Mouse (Mus musculus): ENCODE measurements around the gene Gm49450.
"Not testable (repeated sequence)": the region's sequence is repeated elsewhere in the genome, so short reads cannot be mapped to it uniquely, and the experiment has no call there.

Gm49450 gene

GRCm38 (mm10) chr15:98923031-98923537 is 30.3 kb downstream of the Gm49450 start:
- DNase-seq (ENCODE audit: low read depth) = no peak

DNA sequence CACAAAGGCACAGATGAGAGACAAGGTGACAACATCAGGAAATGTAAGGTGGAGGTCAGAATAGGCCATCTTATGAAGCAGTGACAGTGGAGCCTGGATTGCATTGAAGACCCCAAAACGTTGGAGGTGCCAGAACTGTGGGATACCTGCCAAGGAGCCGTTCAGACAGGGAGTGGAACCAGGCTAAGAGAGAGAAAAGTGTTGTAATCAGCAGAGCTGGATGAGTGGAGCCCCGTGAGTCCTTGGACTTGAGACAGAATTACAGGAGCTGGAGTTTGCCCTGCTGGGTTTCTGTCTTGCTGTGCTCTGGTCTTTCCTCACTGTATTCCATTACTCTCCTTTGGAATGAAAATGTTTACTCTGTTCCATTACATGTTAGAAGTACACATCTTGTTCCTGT is 30.8 kb downstream of the Gm49450 start:
- DNase-seq (ENCODE audit: low read depth) = no peak

DNA sequence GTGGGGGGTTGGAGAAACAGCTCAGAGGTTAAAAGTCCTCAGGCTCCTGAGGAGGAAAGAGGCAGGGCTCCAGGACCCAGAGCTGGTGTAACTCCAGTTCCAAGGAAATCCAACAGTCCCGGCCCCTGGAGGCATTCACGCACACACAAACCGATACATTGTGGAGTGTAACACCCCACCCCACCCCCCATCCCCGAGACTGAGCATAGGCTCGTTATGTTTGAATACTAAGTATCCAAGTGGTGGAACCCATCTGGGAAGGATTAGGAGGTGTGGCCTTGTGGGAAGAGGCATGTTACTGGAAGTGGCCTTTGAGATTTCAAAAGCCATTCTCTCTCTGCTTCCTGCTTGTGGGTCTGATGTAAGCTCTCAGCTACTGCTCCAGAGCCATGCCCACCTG is 31.8 kb downstream of the Gm49450 start:
- DNase-seq (ENCODE audit: low read depth) = no peak

DNA sequence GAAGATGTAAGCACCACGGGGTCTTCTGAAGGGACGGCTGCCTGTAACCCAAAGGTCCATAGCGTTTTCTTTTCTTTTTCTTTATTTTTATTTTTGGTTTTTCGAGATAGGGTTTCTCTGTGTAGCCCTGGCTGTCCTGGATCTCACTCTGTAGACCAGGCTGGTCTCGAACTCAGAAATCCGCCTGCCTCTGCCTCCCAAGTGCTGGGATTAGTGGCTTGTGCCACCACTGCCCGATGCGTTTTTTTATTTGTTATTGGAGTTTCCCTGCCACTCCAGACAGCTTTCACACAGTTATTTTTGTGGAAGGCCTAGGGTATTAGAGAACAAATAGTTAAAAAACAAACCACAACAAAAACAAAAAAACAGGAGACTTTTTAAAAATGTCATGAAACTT is 34.9 kb downstream of the Gm49450 start:
- not testable (repeated sequence) for DNase-seq (ENCODE audit: low read depth)

- DNase-seq (ENCODE audit: low read depth) = peak; percentile 98
These were observed 35.5 kb downstream of the Gm49450 start, which contains the start of gene Lmbr1l for GRCm38 (mm10) chr15:98917538-98918498. Lmbr1l (minus strand) TSS chr15:98918231.

DNA sequence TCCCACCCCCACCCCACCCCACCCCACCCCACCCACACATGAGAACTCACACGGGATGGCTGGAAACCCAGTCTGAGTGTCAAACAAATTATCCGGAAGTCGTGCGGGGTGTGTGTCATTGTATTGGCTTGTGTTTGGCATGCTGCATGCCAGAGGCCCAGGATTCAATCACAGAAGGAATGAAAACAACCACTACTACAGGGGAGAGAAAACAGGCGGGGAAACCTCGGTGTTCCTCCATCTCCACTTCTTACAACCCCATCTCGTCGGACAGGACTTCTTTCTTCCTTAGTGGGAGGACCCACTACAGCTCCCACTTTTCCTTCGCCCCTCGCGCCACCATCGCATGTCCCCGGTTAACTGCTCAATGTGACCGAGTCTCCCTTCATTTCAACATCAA is 36.3 kb downstream of the Gm49450 start:
- no peak for DNase-seq (ENCODE audit: low read depth)

GRCm38 (mm10) chr15:98916016-98916415 is 37.3 kb downstream of the Gm49450 start:
- no peak for DNase-seq (ENCODE audit: low read depth)

DNA sequence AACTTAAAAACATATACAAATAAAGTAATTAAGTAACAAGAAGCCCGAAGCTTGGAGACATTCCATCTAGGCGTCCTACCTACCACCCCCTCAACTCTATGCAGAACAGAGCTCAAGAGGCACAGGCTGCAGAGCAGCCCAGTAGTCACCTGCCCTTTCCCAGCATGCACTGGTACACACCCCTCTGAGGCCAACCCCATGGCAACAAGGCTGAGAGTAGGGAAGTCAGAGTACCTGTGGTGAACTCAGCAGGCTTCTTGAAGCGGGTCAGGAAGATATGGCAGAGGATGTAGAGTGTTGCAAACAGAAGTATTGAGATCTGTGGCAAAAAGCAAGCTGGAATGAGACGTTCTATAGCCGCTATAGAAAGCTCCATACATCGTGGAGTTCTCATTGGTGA is 38.4 kb downstream of the Gm49450 start:
- no peak for DNase-seq (ENCODE audit: low read depth)

- DNase-seq (ENCODE audit: low read depth) = no peak
These were observed 48.7 kb downstream of the Gm49450 start for GRCm38 (mm10) chr15:98904692-98905091.

DNA sequence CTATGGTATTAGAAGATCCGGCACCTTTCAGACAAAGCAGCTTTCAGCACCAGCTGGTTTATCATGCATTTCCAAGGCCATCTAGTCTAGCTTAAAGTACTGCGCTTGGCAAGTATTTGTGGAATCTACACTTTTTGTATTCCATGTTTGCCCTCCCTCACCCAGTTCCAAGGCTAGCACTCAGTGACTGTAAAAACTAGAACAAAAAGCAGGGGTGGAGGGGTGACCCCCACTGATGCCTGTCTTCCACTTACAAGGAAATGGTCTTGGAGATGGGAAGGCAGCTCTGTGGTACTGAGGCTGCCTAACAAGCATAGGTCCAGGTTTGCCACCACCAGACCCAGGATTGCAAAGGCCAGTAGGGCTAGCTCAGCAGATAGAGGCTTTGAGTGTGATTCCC is 50.8 kb downstream of the Gm49450 start:
- no peak for DNase-seq (ENCODE audit: low read depth)

GRCm38 (mm10) chr15:98901530-98901929 is 51.8 kb downstream of the Gm49450 start:
- no peak for DNase-seq (ENCODE audit: low read depth)

DNA sequence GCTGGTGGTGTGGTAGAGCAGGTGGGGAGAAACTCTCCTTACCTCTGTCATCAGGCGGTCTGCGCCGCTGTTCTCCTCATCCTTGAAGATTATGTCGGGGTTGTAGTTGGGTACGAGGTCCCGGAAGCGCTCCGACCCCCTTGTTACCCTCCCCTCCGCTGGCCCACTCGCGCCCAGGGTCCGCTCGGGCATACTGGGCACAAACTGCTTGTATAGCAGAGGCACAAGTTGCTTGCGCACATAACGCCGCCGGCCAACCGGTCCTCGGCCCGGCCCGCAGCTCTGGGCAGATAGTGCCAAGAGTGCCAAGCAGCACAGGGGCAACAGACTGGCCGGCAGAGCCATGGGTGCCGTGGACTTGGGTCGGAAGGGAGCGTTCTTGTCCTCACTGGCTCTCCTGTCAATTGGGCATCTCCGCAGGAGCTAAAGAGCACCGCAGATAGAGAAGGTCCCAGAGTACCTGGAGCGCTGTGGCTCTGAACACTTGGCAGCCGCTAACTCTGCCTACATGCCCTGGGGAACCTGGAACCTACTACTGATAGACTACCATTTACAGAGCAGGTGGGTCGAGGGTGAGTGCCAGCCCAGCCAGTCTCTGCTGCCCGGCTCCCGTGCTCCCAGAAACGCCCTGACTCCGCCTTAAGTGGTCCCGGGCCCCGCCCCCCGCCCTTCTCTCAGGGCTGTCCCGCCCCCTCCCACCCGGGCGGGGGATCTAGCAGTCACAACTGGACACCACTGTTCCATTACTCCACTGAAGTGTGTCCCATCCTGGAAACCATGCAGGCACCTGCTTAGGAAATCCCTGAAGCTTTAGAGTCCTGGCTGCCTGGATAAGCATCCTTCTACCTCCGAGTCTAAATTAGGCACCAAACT is 55.2 kb downstream of the Gm49450 start, which contains the start of gene Dhh:
Gene Dhh (minus strand): TSS at position 613 of the 873 bp plus-strand sequence.
- DNase-seq (ENCODE audit: low read depth) = no peak

DNA sequence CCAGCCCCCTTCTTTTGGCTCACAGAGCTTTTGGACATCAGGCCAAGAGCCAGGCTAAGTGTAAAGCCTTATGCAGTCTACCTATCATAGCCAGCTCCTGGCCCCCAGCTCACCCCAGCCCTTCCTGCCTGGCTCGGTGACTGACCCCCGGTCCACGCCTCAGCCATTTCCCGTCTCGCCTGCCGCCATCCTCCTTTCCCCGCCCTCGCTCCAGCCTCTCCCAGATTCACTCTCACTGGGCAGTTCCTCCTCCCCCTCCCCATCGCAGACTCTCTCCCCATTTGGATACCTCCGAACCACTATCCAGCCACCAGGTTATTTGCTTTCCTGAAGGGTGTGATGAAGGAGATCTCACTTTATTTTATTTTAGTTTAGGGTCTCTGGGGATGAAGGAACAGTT is 55.9 kb downstream of the Gm49450 start:
- DNase-seq (ENCODE audit: low read depth) = no peak

GRCm38 (mm10) chr15:98895635-98896589 is 57.4 kb downstream of the Gm49450 start:
- no peak for DNase-seq (ENCODE audit: low read depth)

GRCm38 (mm10) chr15:98894746-98895634 is 58.4 kb downstream of the Gm49450 start:
- no peak for DNase-seq (ENCODE audit: low read depth)

DNA sequence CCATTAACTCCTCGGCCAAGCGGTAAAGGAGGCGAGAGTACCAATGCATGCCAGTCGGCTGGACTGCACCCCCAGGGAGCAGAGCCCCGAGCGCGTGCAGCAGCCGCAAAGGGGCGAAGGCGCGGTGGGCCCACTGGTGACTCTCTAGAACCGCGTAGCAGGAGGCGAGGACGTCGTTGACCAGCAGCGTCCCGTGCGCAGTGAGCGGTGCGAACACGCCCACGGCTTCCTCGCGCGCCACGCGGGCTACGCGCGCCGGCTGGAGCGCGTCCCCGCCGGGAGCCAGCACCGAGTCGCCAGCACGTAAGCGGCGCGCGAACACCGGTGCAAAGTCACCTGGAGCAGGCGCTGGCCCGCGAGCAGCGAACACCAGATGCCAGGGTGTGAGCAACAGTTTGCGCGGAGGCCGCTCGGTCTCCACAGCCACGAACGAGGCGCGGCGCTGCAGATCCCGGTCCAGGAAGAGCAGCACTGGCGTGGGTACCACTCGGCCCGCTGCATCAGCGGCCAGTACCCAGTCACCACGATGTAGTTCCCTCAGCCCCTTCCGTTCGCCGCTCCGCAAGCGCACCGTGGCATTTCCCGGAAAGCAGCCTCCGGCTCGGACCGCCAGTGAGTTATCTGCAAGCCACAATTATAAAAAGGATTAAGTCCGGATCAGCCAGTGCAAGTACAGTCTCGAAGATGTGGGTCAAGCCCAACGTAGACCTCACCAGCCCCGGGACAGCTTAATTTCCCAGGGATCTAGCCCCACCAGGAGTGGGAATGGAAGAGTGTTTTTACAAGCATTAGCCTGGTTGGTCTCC is 59.2 kb downstream of the Gm49450 start, which contains the start of gene Rhebl1:
Gene Rhebl1 (minus strand): TSS at position 601 of the 806 bp plus-strand sequence.
- no peak for DNase-seq (ENCODE audit: low read depth)

- DNase-seq (ENCODE audit: low read depth) = no peak
These were observed 60.3 kb downstream of the Gm49450 start for GRCm38 (mm10) chr15:98893036-98893435.

- peak; percentile 63 for DNase-seq (ENCODE audit: low read depth)
These were observed 61.3 kb downstream of the Gm49450 start for GRCm38 (mm10) chr15:98891907-98892606.

Measured in c-Kit-positive CD71-negative TER-119-negative erythroid progenitor cells, embryonic 14.5 days (primary cell).